Mouse (Mus musculus) neutrophil, adult 65 days (primary cell): Measurements from ENCODE around the gene Cd302. TPM values are rescaled to one million over a fixed set of nuclear protein-coding genes. Genes with fewer than 3 reads are reported as not detected.

ENCODE experiments used
- total RNA-seq: library from RNA; stranded (reverse); gene quantifications from 2 replicates; pipeline ENCODE4 v1.2.4, GENCODE M21; 2023

Gene Cd302
- total RNA-seq: 15.1 and 15.4 TPM in 2 replicates

DNA sequence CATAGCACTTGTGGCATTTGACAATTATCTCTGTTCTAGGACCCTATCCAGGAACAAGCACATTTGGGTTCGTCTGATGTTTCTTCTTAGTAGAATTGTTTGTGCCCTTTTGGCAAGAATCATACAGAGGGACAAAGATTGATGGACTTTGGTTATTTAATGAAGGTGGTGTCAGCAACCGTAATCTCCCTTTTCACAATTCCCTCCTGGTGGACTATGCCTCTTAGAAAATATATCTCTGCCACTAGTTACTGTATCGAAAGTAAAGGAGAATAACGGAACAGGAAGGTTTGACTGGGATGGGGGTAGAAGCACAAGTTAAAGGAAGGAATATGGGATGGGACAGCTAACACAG is at the start of gene Cd302:
Gene Cd302 (minus strand): TSS at position 22 of the 355 bp plus-strand sequence.

DNA sequence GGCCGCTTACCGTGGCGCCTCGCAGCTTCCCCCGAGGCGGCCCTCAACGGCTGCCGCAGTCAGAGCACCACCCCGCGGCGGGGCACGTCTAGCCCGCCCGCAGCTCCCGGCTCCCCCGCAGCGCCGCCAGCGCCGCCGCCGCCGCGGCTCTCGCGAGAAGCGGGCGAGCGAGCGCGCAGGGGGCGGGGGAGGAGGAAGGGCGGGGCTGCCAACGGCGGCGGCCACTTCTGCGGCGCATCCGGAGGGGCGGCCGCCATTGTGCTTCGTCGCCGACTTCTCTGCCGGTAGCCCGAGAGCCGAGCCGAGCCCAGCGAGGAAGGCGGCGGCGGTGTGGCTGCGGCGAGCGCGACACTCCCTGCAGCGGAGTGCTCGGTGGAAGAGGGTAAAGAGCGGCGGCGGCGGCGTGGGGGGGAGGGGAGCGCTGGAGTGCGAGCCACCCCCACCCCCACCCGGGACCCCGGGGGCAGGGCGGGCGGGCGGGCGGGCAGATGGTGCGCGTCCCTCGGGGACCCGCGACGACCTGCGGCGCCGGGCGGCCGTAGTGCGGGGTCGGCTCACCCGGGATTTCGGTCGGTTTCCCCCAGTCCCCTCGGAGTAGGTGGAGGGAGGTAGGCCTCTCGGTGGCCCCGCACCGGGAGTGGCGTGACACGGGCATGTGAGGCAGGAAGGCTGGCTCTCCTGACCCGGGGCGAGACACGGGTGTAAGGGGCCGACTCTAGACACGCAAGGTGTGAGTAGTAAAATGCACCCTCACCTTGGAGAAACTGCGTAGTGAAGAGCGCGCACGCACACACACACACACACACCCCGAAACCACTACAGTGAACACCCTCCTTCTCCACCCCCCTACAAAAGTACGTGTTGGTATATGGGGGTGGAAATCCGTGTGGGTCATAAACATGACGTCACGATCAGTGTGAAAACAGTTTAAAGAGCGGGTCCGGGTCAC is 74.3 kb downstream of the Cd302 start, which contains the start of the genes Baz2b and March7:
Gene Baz2b (minus strand): TSS at position 137 of the 949 bp plus-strand sequence.
Gene March7 (plus strand): TSS at position 185 of the 949 bp plus-strand sequence.

Other genes with a start within 250 kb of the Cd302 start
- gene Baz2b, start 74.6 kb downstream of the Cd302 start, total RNA-seq: 194 and 274 TPM in 2 replicates
- 196 and 248 TPM in 2 replicates for gene March7, start 74.6 kb downstream of the Cd302 start, total RNA-seq
- 47.7 and 56.2 TPM in 2 replicates for gene Ly75, start 98.8 kb upstream of the Cd302 start, total RNA-seq